Mouse (Mus musculus) thymus, postnatal 0 days (tissue): ENCODE results near the gene Ablim1. TPM values are rescaled to one million over a fixed set of nuclear protein-coding genes. Genes with fewer than 3 reads are reported as not detected.
A peak's percentile ranks its signal among the peaks of the same experiment; 100 is the strongest.

Experiments
- DNase-seq: peaks from one replicate; pipeline ENCODE4 v3.0.0-alpha.2; 2015; ENCODE audit warnings: low spot score
- polyA plus RNA-seq: library from polyadenylated mRNA; unstranded; fragments of >200 nt; fragmentation: Nextera tagmentation; extraction: Ambion mirVana; gene quantifications from 2 replicates; pipeline ENCODE4 v1.2.1, GENCODE M21; 2015

Gene Ablim1
- polyA plus RNA-seq, 1 experiment from 2014 or later = 148 TPM

- no peak for DNase-seq
Measured at GRCm38 (mm10) chr19:57224390-57224789, 90.3 kb downstream of the Ablim1 start.

GRCm38 (mm10) chr19:57223686-57224085 lies 91.0 kb downstream of the Ablim1 start:
- DNase-seq = no peak

- DNase-seq = no peak
Measured at GRCm38 (mm10) chr19:57222657-57223056, 92.1 kb downstream of the Ablim1 start.

- DNase-seq = no peak
Measured at GRCm38 (mm10) chr19:57221684-57222235, 93.0 kb downstream of the Ablim1 start.

- DNase-seq = no peak
Measured at GRCm38 (mm10) chr19:57219758-57220157, 95.0 kb downstream of the Ablim1 start.

- DNase-seq = no peak
Measured at GRCm38 (mm10) chr19:57217161-57217560, 97.6 kb downstream of the Ablim1 start.

- no peak for DNase-seq
Measured at GRCm38 (mm10) chr19:57215527-57215926, 99.2 kb downstream of the Ablim1 start.

GRCm38 (mm10) chr19:57212406-57212805 lies 102.3 kb downstream of the Ablim1 start:
- DNase-seq = no peak

- peak; percentile 65 for DNase-seq
Measured at GRCm38 (mm10) chr19:57211444-57212111, 103.1 kb downstream of the Ablim1 start.

- DNase-seq = no peak
Measured at GRCm38 (mm10) chr19:57210924-57211323, 103.8 kb downstream of the Ablim1 start.

- no peak for DNase-seq
Measured at GRCm38 (mm10) chr19:57204101-57204500, 110.6 kb downstream of the Ablim1 start.

GRCm38 (mm10) chr19:57202554-57202953 lies 112.2 kb downstream of the Ablim1 start:
- no peak for DNase-seq

- DNase-seq = no peak
Measured at GRCm38 (mm10) chr19:57201090-57201483, 113.6 kb downstream of the Ablim1 start.

GRCm38 (mm10) chr19:57200477-57201089 lies 114.1 kb downstream of the Ablim1 start:
- no peak for DNase-seq

GRCm38 (mm10) chr19:57199361-57199760 lies 115.4 kb downstream of the Ablim1 start:
- no peak for DNase-seq

- no peak for DNase-seq
Measured at GRCm38 (mm10) chr19:57198531-57198930, 116.2 kb downstream of the Ablim1 start.

- DNase-seq = no peak
Measured at GRCm38 (mm10) chr19:57198029-57198428, 116.7 kb downstream of the Ablim1 start.

GRCm38 (mm10) chr19:57197043-57197817 lies 117.5 kb downstream of the Ablim1 start:
- DNase-seq = peak; percentile 14

GRCm38 (mm10) chr19:57196616-57197015 lies 118.1 kb downstream of the Ablim1 start:
- DNase-seq = no peak

GRCm38 (mm10) chr19:57195169-57195930 lies 119.4 kb downstream of the Ablim1 start:
- DNase-seq = no peak

GRCm38 (mm10) chr19:57193958-57194357 lies 120.8 kb downstream of the Ablim1 start:
- DNase-seq = no peak
